Mouse (Mus musculus) hematopoietic stem cell, adult 5-6 weeks (primary cell): ENCODE data around the gene Gm17174. TPM values are rescaled to one million over a fixed set of nuclear protein-coding genes. Genes with fewer than 3 reads are reported as not detected.
"Not testable (repeated sequence)": the region's sequence is repeated elsewhere in the genome, so short reads cannot be mapped to it uniquely, and the experiment has no call there.

ENCODE experiments used
- ATAC-seq, 2 experiments: fragments of 125-278 bp in 1 of 2; replicated peaks in 1 of 2; 2 replicates each; pipeline ENCODE4 v1.8.0; 2016 to 2017; ENCODE audit warnings: inconsistent platforms in 2 of 2, mild to moderate bottlenecking in 2 of 2, moderate number of reproducible peaks in 2 of 2, low read depth in 1 of 2, moderate TSS enrichment in 1 of 2; ENCODE audit not compliant: low FRiP score in 2 of 2, poor library complexity in 2 of 2, severe bottlenecking in 2 of 2, insufficient read depth in 1 of 2, low TSS enrichment in 1 of 2
- total RNA-seq: library from RNA; stranded (forward); fragments of 172-1452, 232-1000 nt; gene quantifications from 2 replicates; pipeline ENCODE4 v1.2.3, GENCODE M21; 2017

Gm17174 gene
- total RNA-seq = not detected in 2 replicates

GRCm38 (mm10) chr14:51592039-51592438 lies at the start of gene Gm17174:
Gm17174 (minus strand) TSS chr14:51592139.
- not testable (repeated sequence) for ATAC-seq

GRCm38 (mm10) chr14:51635566-51635965 lies 43.6 kb upstream of the Gm17174 start, which contains the start of gene Gm4181:
Gm4181 (minus strand) TSS chr14:51635666.
- ATAC-seq = not testable (repeated sequence)

DNA sequence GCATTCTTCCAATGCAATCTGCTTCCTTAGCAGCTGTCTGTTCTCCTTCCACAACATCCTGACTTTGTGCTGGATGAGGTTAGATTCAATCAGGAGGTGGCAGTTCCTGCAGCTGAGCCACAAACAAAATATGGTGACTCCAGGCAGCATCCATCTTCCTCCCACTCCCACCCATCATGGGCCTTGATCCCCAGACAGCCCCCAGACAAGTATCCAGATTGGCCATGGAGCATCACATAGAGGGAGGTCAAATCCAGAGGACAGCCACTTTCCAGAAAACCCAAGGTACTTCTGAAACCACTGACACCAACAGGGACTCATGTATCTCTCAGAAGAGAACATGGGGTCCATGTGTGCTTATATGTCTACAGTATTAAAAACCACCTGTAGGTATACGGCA lies 40.5 kb upstream of the Gm17174 start:
- not testable (repeated sequence) for ATAC-seq

GRCm38 (mm10) chr14:51611210-51611609 lies 19.3 kb upstream of the Gm17174 start, which contains the start of gene Gm17078:
Gm17078 (minus strand) TSS chr14:51611310.
- no peak for ATAC-seq

DNA sequence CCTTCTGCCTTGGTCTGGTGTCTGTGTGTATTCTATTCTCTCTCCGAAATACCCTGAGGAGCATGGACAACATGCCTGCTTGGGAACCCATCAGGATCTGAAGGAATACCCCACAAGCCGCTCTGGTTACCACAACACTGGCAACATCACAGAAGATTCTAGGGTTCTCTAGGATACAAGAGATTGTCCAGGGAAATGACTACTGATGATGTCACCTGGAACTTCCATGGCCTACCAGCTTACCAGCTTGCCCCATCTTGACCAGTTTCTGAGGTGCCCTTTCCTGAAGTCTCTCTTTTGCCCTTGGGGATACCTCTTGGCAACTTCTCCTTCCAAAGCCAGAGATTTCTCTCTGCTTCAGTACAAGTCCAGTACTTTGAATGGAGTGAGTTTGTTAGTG lies 18.0 kb downstream of the Gm17174 start, which contains the start of gene Gm17175:
Gene Gm17175, minus strand, starts transcription at position 101 of the 400 bp plus-strand sequence.
- ATAC-seq = not testable (repeated sequence)

DNA sequence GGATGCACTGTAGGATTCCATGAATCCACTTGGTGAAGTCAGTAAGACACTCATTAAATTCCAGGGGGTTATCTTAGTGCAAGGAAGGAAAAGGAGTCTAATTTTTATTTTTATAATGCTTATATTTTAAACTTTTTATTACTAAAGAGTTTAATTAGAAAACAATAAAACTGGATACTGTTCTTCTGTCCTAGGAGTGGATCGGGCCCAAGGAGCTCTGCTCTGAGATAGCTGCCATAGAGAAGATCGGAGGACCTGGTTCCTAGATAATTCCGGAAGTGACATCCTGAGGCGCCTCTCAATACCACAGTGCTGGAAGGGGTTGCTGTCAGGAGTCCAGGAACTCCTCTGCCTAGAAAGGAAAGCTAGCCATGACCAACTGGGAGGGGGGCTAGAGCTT lies 39.4 kb downstream of the Gm17174 start, which contains the start of gene Gm5622:
Gene Gm5622, plus strand, starts transcription at position 301 of the 400 bp plus-strand sequence.
- no peak for ATAC-seq

Other genes starting within 250 kb of the Gm17174 start
- not detected in 2 replicates for gene Gm7247, start 230.4 kb downstream of the Gm17174 start, total RNA-seq
- gene Vmn2r88, start 181.3 kb downstream of the Gm17174 start, total RNA-seq = not detected in 2 replicates
- not detected in 2 replicates for gene Vmn2r89, start 140.3 kb downstream of the Gm17174 start, total RNA-seq
- gene Gm5622, start 39.3 kb downstream of the Gm17174 start, total RNA-seq = not detected in 2 replicates
- not detected in 2 replicates for gene Gm17175, start 18.1 kb downstream of the Gm17174 start, total RNA-seq
- gene Gm17078, start 19.2 kb upstream of the Gm17174 start, total RNA-seq = not detected in 2 replicates
- not detected in 2 replicates for gene Gm4181, start 43.5 kb upstream of the Gm17174 start, total RNA-seq
- not detected in 2 replicates for gene Gm17079, start 103.3 kb upstream of the Gm17174 start, total RNA-seq
- gene Gm5800, start 125.0 kb upstream of the Gm17174 start, total RNA-seq = not detected in 2 replicates
- not detected in 2 replicates for gene Ang4, start 181.5 kb upstream of the Gm17174 start, total RNA-seq
- gene AY358078, start 207.9 kb upstream of the Gm17174 start, total RNA-seq = not detected in 2 replicates